Mouse (Mus musculus) small intestine, adult 2 months (tissue): ENCODE measurements around the gene Rcor1.

Experiments
- CTCF ChIP-seq: fragments of 200-500 bp; IDR thresholded peaks from 2 replicates; pipeline ENCODE4 v1.5.1; 2012; ENCODE audit warnings: low read depth, mild to moderate bottlenecking, control low read depth, inconsistent platforms, low read length, moderate library complexity, mixed read lengths; ENCODE audit not compliant: insufficient replicate concordance, insufficient read length; ENCODE audit errors: extremely low read depth
- POLR2A ChIP-seq: fragments of 200-500 bp; IDR thresholded peaks from 2 replicates; pipeline ENCODE4 v1.6.1; 2012; ENCODE audit warnings: low read depth, mild to moderate bottlenecking, control low read depth, inconsistent platforms, low read length, moderate library complexity

DNA sequence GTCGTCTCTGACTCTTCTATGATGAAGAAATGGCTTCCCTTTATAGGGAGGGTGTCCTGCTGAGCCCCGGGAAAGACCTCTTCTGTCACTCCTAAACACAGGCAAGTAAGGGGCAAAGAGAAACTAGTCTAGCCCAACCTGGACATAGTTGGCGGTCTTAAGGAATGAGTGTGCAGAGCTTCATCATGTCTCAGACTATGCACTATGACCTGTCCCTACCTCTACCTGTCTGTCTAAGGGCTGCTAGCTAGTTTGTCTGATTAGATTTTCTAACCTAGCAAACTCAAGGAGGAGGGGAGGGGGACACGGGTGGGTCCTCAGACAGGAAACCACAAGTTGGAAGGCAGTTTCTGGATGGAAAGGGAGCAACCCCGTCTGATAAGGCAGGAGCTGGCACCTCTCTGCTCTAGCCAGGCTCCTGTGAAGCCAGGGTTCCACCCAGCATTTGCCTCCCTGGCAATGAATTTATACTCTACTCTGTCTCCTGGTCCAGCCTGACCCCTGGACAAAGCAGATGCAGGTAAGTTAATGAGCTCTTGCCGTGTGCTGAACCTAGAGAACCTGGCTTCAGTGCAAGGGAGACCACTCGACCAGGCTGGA lies 9.8 kb upstream of the Rcor1 start:
- TF ChIP-seq CTCF (no peak), POLR2A (no peak)
